Mouse (Mus musculus) forelimb bud, embryonic 11.5 days (tissue): ENCODE results near the gene Vsig8.

Experiments
- DNase-seq: peaks from one replicate; pipeline ENCODE4 v3.0.0-alpha.2; 2012; ENCODE audit warnings: low read depth, low spot score

Vsig8 gene

GRCm38 (mm10) chr1:172528701-172529100 lies 27.0 kb upstream of the Vsig8 start:
- peak; percentile 87 for DNase-seq

GRCm38 (mm10) chr1:172530544-172531220 lies 25.1 kb upstream of the Vsig8 start:
- DNase-seq: peak; percentile 59

- no peak for DNase-seq
Observed at GRCm38 (mm10) chr1:172532551-172532950, 23.2 kb upstream of the Vsig8 start.

GRCm38 (mm10) chr1:172535116-172535515 lies 20.6 kb upstream of the Vsig8 start:
- no peak for DNase-seq

GRCm38 (mm10) chr1:172539827-172540226 lies 15.9 kb upstream of the Vsig8 start:
- DNase-seq: no peak

GRCm38 (mm10) chr1:172540283-172540820 lies 15.4 kb upstream of the Vsig8 start:
- DNase-seq: no peak

GRCm38 (mm10) chr1:172546062-172546461 lies 9.7 kb upstream of the Vsig8 start:
- DNase-seq: no peak

- no peak for DNase-seq
Observed at GRCm38 (mm10) chr1:172548501-172548900, 7.2 kb upstream of the Vsig8 start.

GRCm38 (mm10) chr1:172549314-172549713 lies 6.4 kb upstream of the Vsig8 start:
- no peak for DNase-seq

GRCm38 (mm10) chr1:172549717-172550116 lies 6.0 kb upstream of the Vsig8 start:
- DNase-seq: no peak

GRCm38 (mm10) chr1:172550551-172550951 lies 5.2 kb upstream of the Vsig8 start:
- no peak for DNase-seq

- DNase-seq: no peak
Observed at GRCm38 (mm10) chr1:172551009-172551408, 4.7 kb upstream of the Vsig8 start.

GRCm38 (mm10) chr1:172552623-172553022 lies 3.1 kb upstream of the Vsig8 start:
- DNase-seq: no peak

GRCm38 (mm10) chr1:172562641-172563464 lies 7.1 kb downstream of the Vsig8 start:
- DNase-seq: peak; percentile 83

- DNase-seq: no peak
Observed at GRCm38 (mm10) chr1:172563465-172563828, 7.7 kb downstream of the Vsig8 start.

- no peak for DNase-seq
Observed at GRCm38 (mm10) chr1:172566131-172566530, 10.4 kb downstream of the Vsig8 start.

GRCm38 (mm10) chr1:172567758-172568157 lies 12.0 kb downstream of the Vsig8 start:
- no peak for DNase-seq

- no peak for DNase-seq
Observed at GRCm38 (mm10) chr1:172580116-172580515, 24.4 kb downstream of the Vsig8 start.

GRCm38 (mm10) chr1:172582436-172582835 lies 26.7 kb downstream of the Vsig8 start:
- DNase-seq: no peak

GRCm38 (mm10) chr1:172584271-172584670 lies 28.5 kb downstream of the Vsig8 start:
- DNase-seq: no peak

GRCm38 (mm10) chr1:172585026-172585425 lies 29.3 kb downstream of the Vsig8 start:
- DNase-seq: no peak

GRCm38 (mm10) chr1:172585612-172586567 lies 30.2 kb downstream of the Vsig8 start:
- DNase-seq: no peak
